Mouse (Mus musculus) left cerebral cortex, adult 6 months (tissue): ENCODE results near the gene Gm13078. TPM values are rescaled to one million over a fixed set of nuclear protein-coding genes. Genes with fewer than 3 reads are reported as not detected.

ENCODE experiments used
- long read RNA-seq, 2 experiments: library from polyadenylated mRNA; unstranded; transcript quantifications; one replicate each; pipeline ENCODE4 v2.0.0; 2019 to 2020
- polyA plus RNA-seq: library from polyadenylated mRNA; unstranded; fragments of <200 nt; fragmentation: Nextera tagmentation; gene quantifications from 2 replicates; pipeline ENCODE4 v1.2.3, GENCODE M21; 2021

Gm13078 gene
- polyA plus RNA-seq: not detected in 2 replicates
- long read RNA-seq, experiment 1: 0 reads
- long read RNA-seq, experiment 2: 0 reads

GRCm38 (mm10) chr4:143719155-143719554, at the start of gene Gm13078:
Gm13078 (plus strand) TSS chr4:143719455.

GRCm38 (mm10) chr4:143702611-143703010, 16.6 kb upstream of the Gm13078 start, which contains the start of gene Gm13089:
Gm13089 (minus strand) TSS chr4:143702711.

Other genes starting within 250 kb of the Gm13078 start
- gene Gm13043, start 208.1 kb upstream of the Gm13078 start, polyA plus RNA-seq: not detected in 2 replicates
- not detected in 2 replicates for gene Gm13040, start 183.5 kb upstream of the Gm13078 start, polyA plus RNA-seq
- not detected in 2 replicates for gene BC080695, start 167.8 kb upstream of the Gm13078 start, polyA plus RNA-seq
- gene Gm13057, start 167.7 kb upstream of the Gm13078 start, polyA plus RNA-seq: not detected in 2 replicates
- not detected in 2 replicates for gene Gm13083, start 104.5 kb upstream of the Gm13078 start, polyA plus RNA-seq
- gene Gm13088, start 62.2 kb upstream of the Gm13078 start, polyA plus RNA-seq: not detected in 2 replicates
- not detected in 2 replicates for gene Gm13089, start 16.7 kb upstream of the Gm13078 start, polyA plus RNA-seq
- not detected in 2 replicates for gene Gm13023, start 69.9 kb downstream of the Gm13078 start, polyA plus RNA-seq
- gene Gm13084, start 96.6 kb downstream of the Gm13078 start, polyA plus RNA-seq: not detected in 2 replicates
- gene Gm13103, start 127.0 kb downstream of the Gm13078 start, polyA plus RNA-seq: not detected in 2 replicates
- not detected in 2 replicates for gene Pramef6, start 180.9 kb downstream of the Gm13078 start, polyA plus RNA-seq
- gene Pramef25, start 231.6 kb downstream of the Gm13078 start, polyA plus RNA-seq: not detected in 2 replicates
- not detected in 2 replicates for gene Gm13101, start 247.5 kb downstream of the Gm13078 start, polyA plus RNA-seq